Mouse (Mus musculus): ENCODE results near the gene Secisbp2l. TPM values are rescaled to one million over a fixed set of nuclear protein-coding genes. Genes with fewer than 3 reads are reported as not detected.

Gene Secisbp2l
- polyA plus RNA-seq, 1 experiment from 2014 or later: 4.0 TPM

GRCm38 (mm10) chr2:125797872-125798271 is 15.2 kb upstream of the Secisbp2l start:
- Histone ChIP-seq H3K27me3 (no peaks in the 10 kb centered on the region), H3K4me1 (replicated peaks) (no peaks in the 10 kb centered on the region), H3K9ac (no peak overlapping the region), H3K4me2 (no peak overlapping the region), H3K4me3 (replicated peaks) (no peak overlapping the region), H3K27ac (no peak overlapping the region), H3K9me3 (replicated peaks) (no peaks in the 10 kb centered on the region), H3K36me3 (no peaks in the 10 kb centered on the region)
- DNase-seq (no peak), ATAC-seq (ENCODE audit: low read depth) (no peak)

DNA sequence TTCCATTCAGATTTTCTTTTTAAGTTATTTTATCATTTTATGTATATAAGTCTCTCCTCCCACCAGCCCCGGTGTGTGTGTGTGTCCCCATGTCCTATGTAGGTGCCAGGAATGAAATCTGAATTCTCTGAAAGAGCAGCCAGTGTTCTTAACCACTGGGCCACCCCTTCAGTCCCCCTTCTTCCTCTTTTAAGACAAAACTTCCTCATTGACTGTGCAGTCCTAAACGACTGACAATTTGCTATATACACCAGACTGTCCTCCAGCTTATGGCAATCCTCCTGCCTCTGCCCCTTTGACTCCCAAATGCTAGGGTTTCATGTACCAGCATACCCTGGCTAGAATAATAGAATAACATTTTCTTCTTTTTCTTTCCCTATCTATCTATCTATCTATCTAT is 12.4 kb upstream of the Secisbp2l start:
- no peaks in the 10 kb centered on the region for H3K9me3 ChIP-seq (replicated peaks)
- DNase-seq: no peak
- ATAC-seq (ENCODE audit: low read depth): no peak

DNA sequence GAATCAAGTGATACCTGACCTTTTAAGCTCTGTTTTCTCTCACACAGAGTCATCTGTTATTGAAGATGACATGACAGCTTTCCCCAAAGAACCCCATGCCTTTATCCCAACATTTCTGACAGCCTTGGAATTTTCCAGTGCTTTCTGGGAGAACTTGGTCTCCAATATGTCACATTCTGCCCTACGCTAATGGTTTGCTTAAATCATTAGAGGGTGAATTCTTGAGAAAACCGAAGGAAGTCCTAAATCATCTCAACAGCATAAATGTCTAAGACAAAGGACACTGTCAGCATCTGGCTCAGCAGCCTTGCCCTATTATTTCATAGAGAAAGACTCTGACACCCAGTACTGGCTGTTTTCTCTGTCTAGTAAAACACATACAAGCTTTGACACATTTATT is 11.5 kb upstream of the Secisbp2l start:
- Histone ChIP-seq H3K36me3 (no peaks in the 10 kb centered on the region), H3K9me3 (replicated peaks) (no peaks in the 10 kb centered on the region), H3K27ac (no peak overlapping the region), H3K27me3 (no peaks in the 10 kb centered on the region), H3K9ac (no peak overlapping the region), H3K4me2 (no peak overlapping the region), H3K4me3 (replicated peaks) (no peak overlapping the region), H3K4me1 (replicated peaks) (peaks cover 6% of the 10 kb centered on the region; the same call in 1 of the 2 replicates)
- DNase-seq (no peak), ATAC-seq (ENCODE audit: low read depth) (no peak)
- WGBS (ENCODE audit: insufficient replicate concordance): 56% methylated on average over 2 of the region's 2 CpGs

More for the DNA sequence above, 12.4 kb upstream of the Secisbp2l start:
- Histone ChIP-seq H3K4me1 (replicated peaks) (peaks cover 6% of the 10 kb centered on the region; the same call in 1 of the 2 replicates), H3K36me3 (no peaks in the 10 kb centered on the region), H3K4me3 (replicated peaks) (no peak overlapping the region), H3K4me2 (no peak overlapping the region), H3K9ac (no peak overlapping the region), H3K27me3 (no peaks in the 10 kb centered on the region), H3K27ac (no peak overlapping the region)
- WGBS (ENCODE audit: insufficient replicate concordance): 34% methylated on average over 2 of the region's 2 CpGs

GRCm38 (mm10) chr2:125792879-125793261 is 10.2 kb upstream of the Secisbp2l start:
- Histone ChIP-seq H3K4me2 (no peak overlapping the region), H3K4me1 (replicated peaks) (peaks cover 6% of the 10 kb centered on the region; the same call in 1 of the 2 replicates), H3K27me3 (no peaks in the 10 kb centered on the region), H3K27ac (no peak overlapping the region), H3K9me3 (replicated peaks) (no peaks in the 10 kb centered on the region), H3K36me3 (no peaks in the 10 kb centered on the region), H3K4me3 (replicated peaks) (no peak overlapping the region), H3K9ac (no peak overlapping the region)
- 64% methylated on average over 11 of the region's 11 CpGs for WGBS (ENCODE audit: insufficient replicate concordance)
- DNase-seq: no peak
- no peak for ATAC-seq (ENCODE audit: low read depth)

DNA sequence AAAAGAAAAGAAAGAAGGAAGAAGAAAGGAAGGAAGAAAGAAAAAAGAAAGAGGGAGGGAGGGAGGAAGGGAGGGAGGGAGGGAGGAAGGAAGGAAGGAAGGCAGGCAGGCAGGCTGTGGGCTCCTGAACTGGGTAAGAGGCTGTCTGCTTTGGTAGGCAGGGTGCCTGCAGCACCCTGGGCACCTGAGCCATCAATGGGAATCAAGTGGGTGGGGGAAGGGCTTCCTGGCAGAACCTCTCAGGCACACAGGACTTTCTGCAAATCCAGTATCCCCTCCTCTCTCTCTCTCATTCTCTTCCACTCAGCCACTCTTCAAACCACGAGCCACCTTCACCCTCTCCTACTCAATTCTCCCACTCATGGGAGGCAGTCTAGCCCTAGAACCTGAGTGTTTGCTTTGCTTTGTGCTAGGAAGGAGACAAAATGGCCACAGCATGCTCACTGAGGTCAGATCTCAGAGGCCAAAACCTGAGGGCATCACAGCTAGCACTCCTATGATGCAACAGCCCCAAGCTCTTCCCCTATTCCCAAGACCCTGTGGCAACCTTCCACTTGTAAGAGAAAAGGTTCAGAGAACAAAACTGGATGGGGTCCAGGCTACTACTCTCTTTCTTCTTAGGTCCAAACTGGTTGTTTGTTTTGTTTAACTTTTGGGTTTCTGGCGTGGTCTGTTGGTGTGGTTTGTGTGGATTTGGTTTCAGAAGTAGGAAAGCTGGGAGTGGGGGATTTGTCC is 9.6 kb upstream of the Secisbp2l start:
- WGBS (ENCODE audit: insufficient replicate concordance): 35% methylated on average over 2 of the region's 2 CpGs
- DNase-seq (no peak), ATAC-seq (ENCODE audit: low read depth) (no peak)
- no peak overlapping the region for H3K4me2 ChIP-seq
- H3K4me3 ChIP-seq (replicated peaks): no peak overlapping the region
- H3K27ac ChIP-seq: no peak overlapping the region
- no peak overlapping the region for H3K9ac ChIP-seq
- no peaks in the 10 kb centered on the region for H3K27me3 ChIP-seq
- no peaks in the 10 kb centered on the region for H3K9me3 ChIP-seq (replicated peaks)
- H3K4me1 ChIP-seq (replicated peaks): peaks cover 6% of the 10 kb centered on the region; the same call in 1 of the 2 replicates
- H3K36me3 ChIP-seq: no peaks in the 10 kb centered on the region

- ATAC-seq (ENCODE audit: low read depth) (no peak), DNase-seq (no peak)
- Histone ChIP-seq H3K36me3 (no peaks in the 10 kb centered on the region), H3K27me3 (no peaks in the 10 kb centered on the region), H3K4me2 (no peak overlapping the region), H3K4me1 (replicated peaks) (peaks cover 6% of the 10 kb centered on the region; the same call in 1 of the 2 replicates), H3K9me3 (replicated peaks) (no peaks in the 10 kb centered on the region), H3K9ac (no peak overlapping the region), H3K27ac (no peak overlapping the region), H3K4me3 (replicated peaks) (no peak overlapping the region)
- WGBS (ENCODE audit: insufficient replicate concordance): 16% methylated on average over 7 of the region's 7 CpGs
These were observed 8.8 kb upstream of the Secisbp2l start for GRCm38 (mm10) chr2:125791485-125791885.

DNA sequence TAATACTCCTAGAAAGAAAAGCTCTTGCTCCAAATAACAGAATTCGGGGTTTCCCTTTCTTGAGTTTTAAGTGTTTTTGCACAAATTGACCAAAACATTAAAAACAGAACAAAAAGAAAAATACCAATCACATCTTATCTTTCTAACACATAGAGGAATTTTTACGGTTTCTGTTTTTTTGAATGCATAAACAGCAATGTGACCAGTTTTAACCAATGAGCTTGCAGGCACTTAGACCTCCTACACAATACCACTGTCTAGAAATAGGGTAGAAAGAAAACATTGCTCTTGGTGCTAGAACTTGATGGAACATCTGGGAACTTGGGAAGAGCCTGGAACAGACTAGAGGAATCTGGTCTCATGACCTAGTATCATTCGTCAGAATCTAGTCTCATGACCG is 7.6 kb upstream of the Secisbp2l start:
- 73% methylated on average over 4 of the region's 4 CpGs for WGBS (ENCODE audit: insufficient replicate concordance)

GRCm38 (mm10) chr2:125789265-125789664 is 6.6 kb upstream of the Secisbp2l start:
- no peak for ATAC-seq (ENCODE audit: low read depth)
- Histone ChIP-seq H3K4me3 (replicated peaks) (no peak overlapping the region), H3K27me3 (0 out of 2 replicates have a peak, but pooled peaks cover 6% of the 10 kb centered on the region), H3K27ac (no peak overlapping the region), H3K9me3 (replicated peaks) (no peaks in the 10 kb centered on the region), H3K4me1 (replicated peaks) (peaks cover 6% of the 10 kb centered on the region; the same call in 1 of the 2 replicates), H3K4me2 (no peak overlapping the region), H3K9ac (no peak overlapping the region), H3K36me3 (no peaks in the 10 kb centered on the region)
- 75% methylated on average over 5 of the region's 5 CpGs for WGBS (ENCODE audit: insufficient replicate concordance)
- no peak for DNase-seq

More for the DNA sequence above, 7.6 kb upstream of the Secisbp2l start:
- Histone ChIP-seq H3K4me1 (replicated peaks) (peaks cover 6% of the 10 kb centered on the region; the same call in 1 of the 2 replicates), H3K4me3 (replicated peaks) (no peak overlapping the region), H3K27me3 (no peaks in the 10 kb centered on the region), H3K27ac (no peak overlapping the region), H3K9me3 (replicated peaks) (no peaks in the 10 kb centered on the region), H3K36me3 (no peaks in the 10 kb centered on the region), H3K4me2 (no peak overlapping the region), H3K9ac (no peak overlapping the region)
- no peak for ATAC-seq (ENCODE audit: low read depth)
- no peak for DNase-seq

DNA sequence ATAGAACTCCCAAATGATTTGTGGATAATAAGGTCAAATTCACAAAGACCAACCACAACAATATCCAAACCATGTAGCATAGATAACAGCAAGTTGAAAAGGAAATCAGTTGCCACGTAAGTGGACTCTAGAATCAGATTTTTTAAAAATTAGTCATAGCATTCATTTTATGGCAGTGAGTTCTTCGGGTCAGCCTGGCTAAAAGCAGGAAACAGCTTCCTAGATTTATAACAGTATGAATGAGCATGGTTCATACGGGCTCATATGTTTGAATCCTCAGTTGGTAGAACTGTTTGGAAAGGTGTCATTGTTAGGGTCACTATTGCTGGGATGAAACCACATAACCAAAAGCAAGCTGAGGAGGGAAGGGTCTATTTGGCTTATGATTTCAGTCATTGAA is 6.1 kb upstream of the Secisbp2l start:
- 47% methylated on average over 3 of the region's 3 CpGs for WGBS (ENCODE audit: insufficient replicate concordance)
- H3K36me3 ChIP-seq: no peaks in the 10 kb centered on the region

DNA sequence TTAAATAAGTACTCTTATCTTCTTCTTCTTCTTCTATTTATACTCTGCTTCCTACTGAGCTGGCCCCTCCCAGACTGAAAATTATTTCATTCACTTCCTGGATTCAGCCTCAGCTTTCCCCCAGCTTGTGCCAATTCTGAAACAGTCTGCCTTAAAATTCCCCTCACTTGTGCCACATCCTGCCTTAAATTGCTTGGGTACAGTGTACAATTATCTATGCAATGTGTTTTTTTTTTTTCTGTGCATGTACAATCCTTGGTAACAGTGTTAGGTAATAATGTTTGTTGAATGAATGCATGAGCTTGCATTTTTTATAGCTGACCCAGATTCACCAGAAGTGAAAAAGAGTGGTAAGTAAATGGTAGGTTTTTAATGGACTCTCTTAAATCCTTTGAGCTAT is 5.7 kb upstream of the Secisbp2l start:
- Histone ChIP-seq H3K9ac (no peak overlapping the region), H3K27ac (no peak overlapping the region), H3K4me1 (replicated peaks) (peaks cover 8% of the 10 kb centered on the region), H3K36me3 (no peaks in the 10 kb centered on the region), H3K4me2 (no peak overlapping the region), H3K27me3 (0 out of 2 replicates have a peak, but pooled peaks cover 6% of the 10 kb centered on the region), H3K4me3 (replicated peaks) (no peak overlapping the region), H3K9me3 (replicated peaks) (no peaks in the 10 kb centered on the region)
- no peak for ATAC-seq (ENCODE audit: low read depth)
- no peak for DNase-seq

More for the DNA sequence above, 6.1 kb upstream of the Secisbp2l start:
- Histone ChIP-seq H3K27ac (no peak overlapping the region), H3K9me3 (replicated peaks) (no peaks in the 10 kb centered on the region), H3K4me1 (replicated peaks) (peaks cover 6% of the 10 kb centered on the region; the same call in 1 of the 2 replicates), H3K27me3 (0 out of 2 replicates have a peak, but pooled peaks cover 6% of the 10 kb centered on the region), H3K4me3 (replicated peaks) (no peak overlapping the region), H3K9ac (no peak overlapping the region), H3K4me2 (no peak overlapping the region)
- ATAC-seq (ENCODE audit: low read depth) (no peak), DNase-seq (no peak)

DNA sequence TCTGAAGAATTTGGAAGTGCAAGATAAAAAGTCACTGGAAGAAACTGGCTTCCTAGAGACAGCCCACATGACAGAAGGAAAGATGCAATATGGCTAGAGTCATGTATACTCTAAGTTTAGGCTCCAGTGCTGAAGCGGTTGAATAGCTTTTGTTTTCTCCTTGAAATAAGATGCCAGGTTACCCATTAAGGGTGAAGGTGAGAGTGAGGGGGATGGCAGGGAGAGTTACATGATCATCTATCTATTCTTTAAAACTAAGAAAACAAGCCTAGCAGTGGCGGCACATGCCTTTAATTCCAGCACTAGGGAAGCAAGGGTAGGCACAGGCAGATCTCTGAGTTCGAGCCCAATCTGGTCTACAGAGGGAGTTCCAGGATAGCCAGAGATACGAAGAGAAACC is 2.4 kb upstream of the Secisbp2l start:
- H3K4me1 ChIP-seq (replicated peaks): peaks cover 26% of the 10 kb centered on the region
- H3K9me3 ChIP-seq (replicated peaks): no peaks in the 10 kb centered on the region
- DNase-seq (no peak), ATAC-seq (ENCODE audit: low read depth) (no peak)
- H3K4me3 ChIP-seq (replicated peaks): no peak overlapping the region
- H3K4me2 ChIP-seq: no peak overlapping the region
- no peak overlapping the region for H3K9ac ChIP-seq
- no peaks in the 10 kb centered on the region for H3K36me3 ChIP-seq
- 0 out of 2 replicates have a peak, but pooled peaks cover 6% of the 10 kb centered on the region for H3K27me3 ChIP-seq
- no peak overlapping the region for H3K27ac ChIP-seq
- 65% methylated on average over 4 of the region's 4 CpGs for WGBS (ENCODE audit: insufficient replicate concordance)

GRCm38 (mm10) chr2:125784392-125784791 is 1.7 kb upstream of the Secisbp2l start:
- H3K27ac ChIP-seq: no peak overlapping the region
- 64% methylated on average over 4 of the region's 4 CpGs for WGBS (ENCODE audit: insufficient replicate concordance)
- no peak overlapping the region for H3K4me3 ChIP-seq (replicated peaks)
- H3K4me1 ChIP-seq (replicated peaks): peaks cover 26% of the 10 kb centered on the region
- no peak for ATAC-seq (ENCODE audit: low read depth)
- H3K9ac ChIP-seq: no peak overlapping the region
- H3K4me2 ChIP-seq: no peak overlapping the region
- H3K9me3 ChIP-seq (replicated peaks): no peaks in the 10 kb centered on the region
- H3K36me3 ChIP-seq: no peaks in the 10 kb centered on the region
- DNase-seq: no peak
- 0 out of 2 replicates have a peak, but pooled peaks cover 6% of the 10 kb centered on the region for H3K27me3 ChIP-seq

All from liver, embryonic 13.5 days (tissue).